Mouse (Mus musculus) ES-E14 (cell line): ENCODE measurements around the gene Olfr1337. TPM values are rescaled to one million over a fixed set of nuclear protein-coding genes. Genes with fewer than 3 reads are reported as not detected.
"Not testable (repeated sequence)": the region's sequence is repeated elsewhere in the genome, so short reads cannot be mapped to it uniquely, and the experiment has no call there.

Experiments used
- DNase-seq: peaks from one replicate; pipeline ENCODE4 v3.0.0-alpha.2; 2013; ENCODE audit warnings: low read depth, low spot score
- H3K27ac ChIP-seq: 2 replicates; pipeline ENCODE4 v1.5.1; 2012; ENCODE audit warnings: low read depth, mild to moderate bottlenecking, low read length, moderate library complexity, mixed read lengths; ENCODE audit not compliant: poor library complexity, insufficient read depth, severe bottlenecking
- H3K36me3 ChIP-seq: 2 replicates; pipeline ENCODE4 v1.6.1; 2012; ENCODE audit warnings: mild to moderate bottlenecking, low read length, moderate library complexity, mixed read lengths; ENCODE audit not compliant: control insufficient read depth, poor library complexity, insufficient read depth, severe bottlenecking
- H3K4me1 ChIP-seq, 2 experiments: fragments of 150-350 bp in 1 of 2; sonication (generic) in 1 of 2; 2 replicates each; pipeline ENCODE4 v1.6.1; 2012; ENCODE audit warnings: low read length in 2 of 2, mild to moderate bottlenecking in 1 of 2, mixed read lengths in 1 of 2; ENCODE audit not compliant: control insufficient read depth in 2 of 2, insufficient read depth in 2 of 2, poor library complexity in 1 of 2
- H3K4me3 ChIP-seq, 2 experiments: fragments of 150-350 bp in 1 of 2; sonication (generic) in 1 of 2; 2 replicates each; pipeline ENCODE4 v1.5.1; 2012; ENCODE audit warnings: low read length in 2 of 2, low read depth in 1 of 2, mild to moderate bottlenecking in 1 of 2, mixed read lengths in 1 of 2; ENCODE audit not compliant: insufficient read depth in 1 of 2, poor library complexity in 1 of 2, severe bottlenecking in 1 of 2
- H3K9ac ChIP-seq: 2 replicates; pipeline ENCODE4 v1.6.1; 2012; ENCODE audit warnings: low read depth, mild to moderate bottlenecking, low read length, mixed read lengths; ENCODE audit not compliant: poor library complexity, insufficient read depth, severe bottlenecking
- H3K9me3 ChIP-seq: fragments of 150-350 bp; sonication (generic); 2 replicates; pipeline ENCODE4 v1.6.1; 2012; ENCODE audit warnings: low read depth, mild to moderate bottlenecking, low read length; ENCODE audit not compliant: control insufficient read depth, insufficient read depth
- CHD2 ChIP-seq: IDR thresholded peaks from 2 replicates; pipeline ENCODE4 v1.6.1; 2014; ENCODE audit warnings: mild to moderate bottlenecking, low read depth, low read length, inconsistent platforms
- HCFC1 ChIP-seq: IDR thresholded peaks from 2 replicates; pipeline ENCODE4 v1.6.1; 2012; ENCODE audit warnings: low read length, inconsistent platforms, borderline replicate concordance; ENCODE audit not compliant: insufficient read depth
- MAFK ChIP-seq: IDR thresholded peaks from 2 replicates; pipeline ENCODE4 v1.6.1; 2014; ENCODE audit warnings: mild to moderate bottlenecking, low read depth, low read length, inconsistent platforms; ENCODE audit not compliant: insufficient read depth
- ZC3H11A ChIP-seq: IDR thresholded peaks from 2 replicates; pipeline ENCODE4 v1.6.1; 2012; ENCODE audit warnings: low read depth, mild to moderate bottlenecking, inconsistent platforms, low read length, borderline replicate concordance
- ZNF384 ChIP-seq: IDR thresholded peaks from 2 replicates; pipeline ENCODE4 v1.6.1; 2012; ENCODE audit warnings: low read depth, low read length, inconsistent platforms
- in situ Hi-C, 2 experiments: fragments of 600-800 bp; cut with MboI; formaldehyde crosslinking; loops; one replicate each; pipeline ENCODE4 v1.15.1; 2025; ENCODE audit warnings: low sequenced_read_pairs in 2 of 2, inconsistent platforms in 1 of 2; ENCODE audit not compliant: unreplicated experiment in 2 of 2
- total RNA-seq: library from RNA; depleted of rRNA; stranded (reverse); fragments of 300-350 nt; gene quantifications from 2 replicates; pipeline ENCODE4 v1.2.3, GENCODE M21; 2012; rRNA removed

Gene Olfr1337
- not detected in 2 replicates for total RNA-seq

GRCm38 (mm10) chr4:118782486-118782885, at the start of gene Olfr1337:
Gene Olfr1337 (minus strand): TSS chr4:118782586.
- DNase-seq = no peak
- Histone ChIP-seq H3K4me3 (no peak within 1 kb of the TSS), H3K9ac (no peak within 1 kb of the TSS), H3K36me3 (no peaks in the 10 kb centered on the region), H3K4me1 (peaks cover 0 to 3% of the 10 kb centered on the region in 2 experiments; a peak in 1 of 4 replicates), H3K9me3 (no peaks in the 10 kb centered on the region), H3K27ac (no peak within 1 kb of the TSS)
- in situ Hi-C loops = no loop called here
- TF ChIP-seq CHD2 (no peak), MAFK (no peak), HCFC1 (no peak)

- DNase-seq = no peak
- Histone ChIP-seq H3K4me3 (no peak overlapping the region), H3K36me3 (no peaks in the 10 kb centered on the region), H3K9ac (no peak overlapping the region), H3K9me3 (no peaks in the 10 kb centered on the region), H3K27ac (no peak overlapping the region), H3K4me1 (no peaks in the 10 kb centered on the region)
- in situ Hi-C loops = no loop called here
- no peak for TF ChIP-seq CHD2
- TF ChIP-seq HCFC1 = no peak
- no peak for TF ChIP-seq ZNF384
- TF ChIP-seq MAFK = no peak
- no peak for TF ChIP-seq ZC3H11A
These were observed 36.5 kb upstream of the Olfr1337 start for GRCm38 (mm10) chr4:118818921-118819320.

GRCm38 (mm10) chr4:118809844-118810243, 27.5 kb upstream of the Olfr1337 start, which contains the start of gene Olfr1335:
Gene Olfr1335 (minus strand): TSS chr4:118809944.
- H3K4me1 ChIP-seq = no peaks in the 10 kb centered on the region
- H3K4me3 ChIP-seq = no peak within 1 kb of the TSS
- TF ChIP-seq MAFK = no peak
- TF ChIP-seq ZC3H11A = no peak
- TF ChIP-seq HCFC1 = no peak
- TF ChIP-seq ZNF384 = no peak
- no peak for TF ChIP-seq CHD2
- H3K27ac ChIP-seq = no peak within 1 kb of the TSS
- H3K9me3 ChIP-seq = no peaks in the 10 kb centered on the region
- no peaks in the 10 kb centered on the region for H3K36me3 ChIP-seq
- DNase-seq = no peak
- in situ Hi-C loops = no loop called here
- H3K9ac ChIP-seq = no peak within 1 kb of the TSS

- H3K36me3 ChIP-seq, H3K9me3 ChIP-seq, H3K27ac ChIP-seq, in situ Hi-C loops, DNase-seq, H3K9ac ChIP-seq, H3K4me3 ChIP-seq, H3K4me1 ChIP-seq: not testable (repeated sequence)
These were observed 10.4 kb upstream of the Olfr1337 start for GRCm38 (mm10) chr4:118792796-118793195.

- in situ Hi-C loops = no loop called here
- no peaks in the 10 kb centered on the region for H3K36me3 ChIP-seq
- no peak within 1 kb of the TSS for H3K9ac ChIP-seq
- no peak for DNase-seq
- H3K4me1 ChIP-seq = no peaks in the 10 kb centered on the region
- H3K4me3 ChIP-seq = no peak within 1 kb of the TSS
- TF ChIP-seq MAFK = no peak
- no peak for TF ChIP-seq HCFC1
- TF ChIP-seq CHD2 = no peak
- no peak for TF ChIP-seq ZC3H11A
- no peak for TF ChIP-seq ZNF384
- H3K9me3 ChIP-seq = no peaks in the 10 kb centered on the region; the same call in 1 of the 2 replicates
- H3K27ac ChIP-seq = no peak within 1 kb of the TSS
These were observed 23.7 kb downstream of the Olfr1337 start, which contains the start of gene Olfr1338 for GRCm38 (mm10) chr4:118758637-118759036. Gene Olfr1338 (minus strand): TSS chr4:118758737.
